Mouse (Mus musculus): ENCODE measurements around the gene Usp54. TPM values are rescaled to one million over a fixed set of nuclear protein-coding genes. Genes with fewer than 3 reads are reported as not detected.
"Not testable (repeated sequence)": the region's sequence is repeated elsewhere in the genome, so short reads cannot be mapped to it uniquely, and the experiment has no call there.

The Usp54 gene
- total RNA-seq, 2 experiments from 2014 or later = 42.2 to 48.8 TPM

GRCm38 (mm10) chr14:20600203-20600602, 40.7 kb downstream of the Usp54 start:
- Histone ChIP-seq H3K4me3 (no peak overlapping the region), H3K27ac (no peak overlapping the region)
- TF ChIP-seq CTCF (IDR thresholded peaks at IDR 0.05) = no peak
- DNase-seq (ENCODE audit: extremely low spot score in 1 of 2, low spot score in 2 of 2) = no peak
- intact Hi-C loops (cut with DNase I) = no loop called here

GRCm38 (mm10) chr14:20599542-20599941, 41.3 kb downstream of the Usp54 start:
- DNase-seq (ENCODE audit: extremely low spot score in 1 of 2, low spot score in 2 of 2) = no peak
- intact Hi-C loops (cut with DNase I) = no loop called here
- TF ChIP-seq CTCF (IDR thresholded peaks at IDR 0.05) = no peak
- Histone ChIP-seq H3K27ac (peak overlapping the region; percentile 0; the same call in 1 of the 2 replicates), H3K4me3 (no peak overlapping the region)

- no peak for TF ChIP-seq CTCF (IDR thresholded peaks at IDR 0.05)
- intact Hi-C loops (cut with DNase I) = loop anchor here (2.0 kb wide), 1 partner anchor 21 kb away; no protein-coding TSS in a partner anchor
- DNase-seq (ENCODE audit: extremely low spot score in 1 of 2, low spot score in 2 of 2) = peak; percentile 38 to 49
- H3K27ac ChIP-seq = peak overlapping the region; percentile 85
- H3K4me3 ChIP-seq = no peak overlapping the region
Measured at GRCm38 (mm10) chr14:20595781-20596180, 45.1 kb downstream of the Usp54 start.

GRCm38 (mm10) chr14:20587458-20587857, 53.4 kb downstream of the Usp54 start:
- intact Hi-C loops (cut with DNase I) = no loop called here
- DNase-seq (ENCODE audit: extremely low spot score in 1 of 2, low spot score in 2 of 2) = no peak
- TF ChIP-seq CTCF (IDR thresholded peaks at IDR 0.05) = no peak
- no peak overlapping the region for H3K27ac ChIP-seq
- no peak overlapping the region for H3K4me3 ChIP-seq

GRCm38 (mm10) chr14:20578822-20579407, 61.9 kb downstream of the Usp54 start:
- DNase-seq (ENCODE audit: extremely low spot score in 1 of 2, low spot score in 2 of 2) = no peak
- TF ChIP-seq CTCF (IDR thresholded peaks at IDR 0.05) = no peak; the same call in 1 of the 2 replicates
- H3K4me3 ChIP-seq = no peak overlapping the region
- intact Hi-C loops (cut with DNase I) = loop anchor here (5.0 to 10.0 kb wide), 3 partner anchors 43 to 286 kb away; partner anchors contain the start of gene Usp54
- no peak overlapping the region for H3K27ac ChIP-seq

- DNase-seq (ENCODE audit: extremely low spot score in 1 of 2, low spot score in 2 of 2) = peak; percentile 70 to 74
- Histone ChIP-seq H3K27ac (peak overlapping the region; percentile 49), H3K4me3 (no peak overlapping the region)
- TF ChIP-seq CTCF (IDR thresholded peaks at IDR 0.05) = peak; percentile 88
- intact Hi-C loops (cut with DNase I) = loop anchor here (1.0 to 10.0 kb wide), 4 partner anchors 46 to 289 kb away; partner anchors contain the start of gene Usp54
Measured at GRCm38 (mm10) chr14:20576179-20576578, 64.7 kb downstream of the Usp54 start.

- H3K27ac ChIP-seq; H3K4me3 ChIP-seq; DNase-seq (ENCODE audit: extremely low spot score in 1 of 2, low spot score in 2 of 2): not testable (repeated sequence)
- intact Hi-C loops (cut with DNase I) = loop anchor here (10.0 kb wide), 1 partner anchor 292 kb away; no protein-coding TSS in a partner anchor
Measured at GRCm38 (mm10) chr14:20573196-20573595, 67.7 kb downstream of the Usp54 start.

- no peak for DNase-seq (ENCODE audit: extremely low spot score in 1 of 2, low spot score in 2 of 2)
- TF ChIP-seq CTCF (IDR thresholded peaks at IDR 0.05) = no peak; the same call in 1 of the 2 replicates
- intact Hi-C loops (cut with DNase I) = no loop called here
- Histone ChIP-seq H3K27ac (no peak overlapping the region), H3K4me3 (no peak overlapping the region)
Measured at GRCm38 (mm10) chr14:20565256-20566021, 75.4 kb downstream of the Usp54 start.

- H3K4me3 ChIP-seq = no peak overlapping the region
- no peak overlapping the region for H3K27ac ChIP-seq
- peak; percentile 2; the same call in 1 of the 2 replicates for TF ChIP-seq CTCF (IDR thresholded peaks at IDR 0.05)
- DNase-seq (ENCODE audit: extremely low spot score in 1 of 2, low spot score in 2 of 2) = no peak
- intact Hi-C loops (cut with DNase I) = no loop called here
Measured at GRCm38 (mm10) chr14:20564692-20565091, 76.2 kb downstream of the Usp54 start.

GRCm38 (mm10) chr14:20561897-20562296, 79.0 kb downstream of the Usp54 start:
- DNase-seq (ENCODE audit: extremely low spot score in 1 of 2, low spot score in 2 of 2) = no peak
- intact Hi-C loops (cut with DNase I) = no loop called here
- H3K27ac ChIP-seq = no peak overlapping the region
- TF ChIP-seq CTCF (IDR thresholded peaks at IDR 0.05) = no peak
- no peak overlapping the region for H3K4me3 ChIP-seq

- H3K27ac ChIP-seq = no peak overlapping the region
- DNase-seq (ENCODE audit: extremely low spot score in 1 of 2, low spot score in 2 of 2) = no peak
- no peak overlapping the region for H3K4me3 ChIP-seq
- TF ChIP-seq CTCF (IDR thresholded peaks at IDR 0.05) = no peak
- intact Hi-C loops (cut with DNase I) = no loop called here
Measured at GRCm38 (mm10) chr14:20550136-20550535, 90.7 kb downstream of the Usp54 start.

GRCm38 (mm10) chr14:20546415-20546814, 94.4 kb downstream of the Usp54 start, which contains the start of gene Ppp3cb:
Gene Ppp3cb (minus strand): TSS chr14:20546573.
- Histone ChIP-seq H3K27ac (peak within 1 kb of the TSS; percentile 95), H3K4me3 (peak within 1 kb of the TSS; percentile 70)
- peak; percentile 73 to 80 for DNase-seq (ENCODE audit: extremely low spot score in 1 of 2, low spot score in 2 of 2)
- intact Hi-C loops (cut with DNase I) = loop anchor here (5.0 kb wide), 1 partner anchor 144 kb away; no protein-coding TSS in a partner anchor
- no peak for TF ChIP-seq CTCF (IDR thresholded peaks at IDR 0.05)

Measured in left cerebral cortex, adult 2 months (tissue).